Mouse (Mus musculus) olfactory bulb, adult 2 months (tissue): Measurements from ENCODE around the gene Dnah12.

Source experiments
- CTCF ChIP-seq: fragments of 200-500 bp; IDR thresholded peaks from 2 replicates; pipeline ENCODE4 v1.5.1; 2012; ENCODE audit warnings: low read depth, mild to moderate bottlenecking, low read length, moderate library complexity; ENCODE audit not compliant: insufficient read depth
- POLR2A ChIP-seq: fragments of 200-500 bp; IDR thresholded peaks from 2 replicates; pipeline ENCODE4 v1.6.1; 2012; ENCODE audit warnings: mild to moderate bottlenecking, low read depth, low read length, moderate library complexity; ENCODE audit not compliant: insufficient read depth

DNA sequence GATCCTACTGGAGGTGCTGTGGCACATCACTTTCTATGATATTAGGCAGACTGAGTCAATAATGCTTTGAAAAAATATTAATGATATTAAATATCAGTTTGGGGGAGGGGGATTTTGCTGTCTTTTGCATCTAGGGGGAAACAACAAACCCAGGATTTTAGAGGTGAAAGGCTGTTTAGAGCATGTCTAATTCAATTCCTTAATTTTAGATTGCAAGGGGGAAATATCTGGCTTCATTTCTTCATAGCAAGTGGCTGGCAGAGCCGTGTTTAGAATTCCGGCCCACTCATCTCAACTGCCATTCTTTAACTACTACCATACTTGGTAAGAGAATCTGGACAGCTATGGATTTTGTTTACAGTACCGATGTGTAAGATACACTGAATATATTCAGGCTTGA is at the start of gene Dnah12:
- TF ChIP-seq POLR2A (no peak), CTCF (no peak)
